Mouse (Mus musculus): ENCODE data around the gene Fam98c.

DNA sequence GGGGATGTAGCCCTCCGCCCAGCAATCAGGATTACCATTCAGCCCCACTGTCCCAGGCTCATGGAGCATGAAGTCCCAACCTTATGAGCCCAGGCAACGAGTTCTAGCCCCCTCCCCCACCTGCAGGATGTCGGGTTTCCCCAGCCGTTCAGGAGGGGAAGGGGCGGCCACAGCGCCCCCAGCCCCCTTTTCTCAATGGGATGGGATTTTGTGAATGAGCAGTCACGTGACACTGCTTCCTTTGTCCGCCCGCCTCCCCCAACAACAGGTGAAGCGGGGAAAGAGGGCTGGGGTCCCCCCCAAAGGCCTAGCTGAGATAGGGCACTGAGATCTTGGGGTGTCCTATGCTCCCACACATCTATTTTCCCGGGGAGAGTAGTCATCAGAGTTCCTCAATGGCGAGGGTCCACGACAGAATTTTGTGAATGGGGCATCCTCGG is 12.8 kb upstream of the Fam98c start:
- TF ChIP-seq CTCF (IDR thresholded peaks at IDR 0.05; ENCODE audit: low read depth) (no peak), EP300 (optimal IDR thresholded peaks at IDR 0.05) (no peak)

Data from stomach, postnatal 0 days (tissue).